Mouse (Mus musculus) cortical plate, adult 2 months (tissue): Measurements from ENCODE around the gene Zgrf1. TPM values are rescaled to one million over a fixed set of nuclear protein-coding genes. Genes with fewer than 3 reads are reported as not detected.

Experiments
- H3K27ac ChIP-seq: fragments of 200-500 bp; 2 replicates; pipeline ENCODE4 v1.5.1; 2012; ENCODE audit warnings: low read length, control low read depth, inconsistent platforms; ENCODE audit not compliant: insufficient read depth
- H3K4me1 ChIP-seq: fragments of 200-500 bp; 2 replicates; pipeline ENCODE4 v1.6.1; 2011; ENCODE audit warnings: low read length; ENCODE audit not compliant: control insufficient read depth, insufficient read depth
- H3K4me3 ChIP-seq: fragments of 200-500 bp; 2 replicates; pipeline ENCODE4 v1.5.1; 2011; ENCODE audit warnings: mild to moderate bottlenecking, low read length, control low read depth; ENCODE audit not compliant: insufficient read depth
- CTCF ChIP-seq: fragments of 200-500 bp; IDR thresholded peaks from 2 replicates; pipeline ENCODE4 v1.5.1; 2011; ENCODE audit warnings: mild to moderate bottlenecking, control low read depth, low read length; ENCODE audit not compliant: insufficient read depth; ENCODE audit errors: extremely low read depth
- POLR2A ChIP-seq: fragments of 200-500 bp; IDR thresholded peaks from 2 replicates; pipeline ENCODE4 v1.6.1; 2011; ENCODE audit warnings: mild to moderate bottlenecking, low read length, control low read depth; ENCODE audit not compliant: insufficient read depth; ENCODE audit errors: extremely low read depth
- polyA plus RNA-seq: library from polyadenylated mRNA; depleted of rRNA; stranded (reverse); fragments of >200 nt; gene quantifications from 2 replicates; pipeline ENCODE4 v1.2.3, GENCODE M21; 2012

Gene Zgrf1
- polyA plus RNA-seq, 1 experiment = 6.8 TPM

DNA sequence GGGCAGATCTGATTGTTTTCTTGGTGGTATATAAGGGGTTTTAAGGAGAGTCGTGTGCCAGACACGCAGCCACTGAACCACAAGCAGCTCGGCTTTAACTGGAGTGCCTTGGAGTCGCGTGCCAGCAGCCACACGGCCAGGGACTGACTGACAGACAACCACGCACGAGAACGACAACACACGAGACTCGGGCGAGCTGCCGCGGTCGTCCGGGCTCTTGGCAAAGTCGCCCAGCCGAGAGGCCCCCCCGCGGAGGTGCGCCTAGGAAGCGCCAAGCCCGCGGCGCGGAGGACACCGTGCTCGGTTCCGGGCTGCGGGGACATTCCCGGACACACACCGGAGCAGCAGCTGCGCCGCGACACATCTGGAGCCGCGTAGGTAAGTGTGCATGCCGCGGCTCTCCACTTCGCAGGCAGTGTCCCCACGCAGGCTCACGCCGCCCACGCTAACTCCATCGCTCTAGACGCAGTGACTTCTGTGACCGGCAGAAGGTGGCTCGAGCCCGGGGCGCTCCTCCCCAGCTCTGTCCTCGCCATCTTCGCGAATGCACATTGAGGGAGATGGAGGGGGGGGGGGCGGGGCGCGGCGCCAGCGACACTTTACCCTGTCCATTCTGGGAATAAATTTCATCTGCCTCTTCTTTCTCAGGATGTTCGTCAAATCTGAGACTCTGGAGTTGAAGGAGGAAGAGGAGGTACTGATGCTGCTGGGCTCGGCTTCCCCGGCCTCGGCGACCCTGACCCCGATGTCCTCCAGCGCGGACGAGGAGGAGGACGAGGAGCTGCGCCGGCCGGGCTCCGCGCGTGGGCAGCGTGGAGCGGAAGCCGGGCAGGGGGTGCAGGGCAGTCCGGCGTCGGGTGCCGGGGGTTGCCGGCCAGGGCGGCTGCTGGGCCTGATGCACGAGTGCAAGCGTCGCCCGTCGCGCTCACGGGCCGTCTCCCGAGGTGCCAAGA lies 80.1 kb downstream of the Zgrf1 start, which contains the start of gene Neurog2:
Gene Neurog2 (plus strand): TSS at position 56 of the 953 bp plus-strand sequence.
- Histone ChIP-seq H3K4me3 (peak within 1 kb of the TSS; percentile 34), H3K4me1 (no peaks in the 10 kb centered on the region), H3K27ac (no peak within 1 kb of the TSS)
- TF ChIP-seq CTCF (no peak), POLR2A (no peak)

DNA sequence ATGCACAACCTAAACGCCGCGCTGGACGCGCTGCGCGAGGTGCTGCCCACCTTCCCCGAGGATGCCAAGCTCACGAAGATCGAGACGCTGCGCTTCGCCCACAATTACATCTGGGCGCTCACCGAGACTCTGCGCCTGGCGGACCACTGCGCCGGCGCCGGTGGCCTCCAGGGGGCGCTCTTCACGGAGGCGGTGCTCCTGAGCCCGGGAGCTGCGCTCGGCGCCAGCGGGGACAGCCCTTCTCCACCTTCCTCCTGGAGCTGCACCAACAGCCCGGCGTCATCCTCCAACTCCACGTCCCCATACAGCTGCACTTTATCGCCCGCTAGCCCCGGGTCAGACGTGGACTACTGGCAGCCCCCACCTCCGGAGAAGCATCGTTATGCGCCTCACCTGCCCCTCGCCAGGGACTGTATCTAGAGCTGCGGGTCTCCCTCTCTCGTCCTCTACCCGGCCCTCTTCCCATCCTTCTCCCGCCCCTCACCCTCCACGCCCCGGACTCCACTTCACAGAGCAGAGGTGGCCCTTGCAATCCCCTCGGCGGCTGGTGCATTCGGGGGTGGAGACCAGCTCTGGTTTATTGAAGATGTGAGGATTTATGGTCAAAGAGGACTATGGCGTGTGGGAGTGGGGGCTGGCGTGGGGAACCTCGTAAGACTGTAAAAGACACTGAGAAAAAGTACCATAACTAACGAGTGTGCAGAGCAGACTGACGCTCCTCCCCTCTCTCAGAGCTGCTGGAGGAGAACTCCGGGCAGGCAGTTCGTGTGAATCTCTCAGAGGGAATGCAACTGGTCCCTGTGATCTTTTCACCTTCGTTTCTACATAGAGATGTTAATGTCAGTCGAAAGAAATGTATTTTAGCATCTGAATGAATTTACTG lies 81.1 kb downstream of the Zgrf1 start:
- no peak overlapping the region for H3K27ac ChIP-seq
- peak overlapping the region; percentile 34 for H3K4me3 ChIP-seq
- TF ChIP-seq CTCF (peak; percentile 45), POLR2A (no peak)
- H3K4me1 ChIP-seq = no peaks in the 10 kb centered on the region

DNA sequence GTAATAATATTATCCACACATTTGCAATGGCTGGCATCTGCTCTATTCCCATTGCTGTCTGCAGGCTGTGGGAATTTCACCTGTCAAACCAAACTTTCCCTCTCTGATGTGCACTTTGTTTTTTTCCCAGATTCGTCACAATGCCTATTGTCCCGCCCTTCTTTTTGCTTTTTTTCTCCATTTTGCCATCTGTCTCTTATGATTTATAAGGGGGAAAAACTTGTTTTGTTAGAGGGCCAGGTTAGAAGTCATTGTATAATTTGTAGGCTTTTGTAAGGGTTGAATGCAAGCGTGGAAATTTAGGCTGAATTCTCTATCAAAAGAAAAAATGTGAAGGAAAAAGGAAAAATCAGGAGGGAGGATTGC lies 81.7 kb downstream of the Zgrf1 start:
- TF ChIP-seq CTCF (no peak), POLR2A (no peak)
- Histone ChIP-seq H3K4me1 (no peaks in the 10 kb centered on the region), H3K27ac (no peak overlapping the region), H3K4me3 (no peak overlapping the region)

DNA sequence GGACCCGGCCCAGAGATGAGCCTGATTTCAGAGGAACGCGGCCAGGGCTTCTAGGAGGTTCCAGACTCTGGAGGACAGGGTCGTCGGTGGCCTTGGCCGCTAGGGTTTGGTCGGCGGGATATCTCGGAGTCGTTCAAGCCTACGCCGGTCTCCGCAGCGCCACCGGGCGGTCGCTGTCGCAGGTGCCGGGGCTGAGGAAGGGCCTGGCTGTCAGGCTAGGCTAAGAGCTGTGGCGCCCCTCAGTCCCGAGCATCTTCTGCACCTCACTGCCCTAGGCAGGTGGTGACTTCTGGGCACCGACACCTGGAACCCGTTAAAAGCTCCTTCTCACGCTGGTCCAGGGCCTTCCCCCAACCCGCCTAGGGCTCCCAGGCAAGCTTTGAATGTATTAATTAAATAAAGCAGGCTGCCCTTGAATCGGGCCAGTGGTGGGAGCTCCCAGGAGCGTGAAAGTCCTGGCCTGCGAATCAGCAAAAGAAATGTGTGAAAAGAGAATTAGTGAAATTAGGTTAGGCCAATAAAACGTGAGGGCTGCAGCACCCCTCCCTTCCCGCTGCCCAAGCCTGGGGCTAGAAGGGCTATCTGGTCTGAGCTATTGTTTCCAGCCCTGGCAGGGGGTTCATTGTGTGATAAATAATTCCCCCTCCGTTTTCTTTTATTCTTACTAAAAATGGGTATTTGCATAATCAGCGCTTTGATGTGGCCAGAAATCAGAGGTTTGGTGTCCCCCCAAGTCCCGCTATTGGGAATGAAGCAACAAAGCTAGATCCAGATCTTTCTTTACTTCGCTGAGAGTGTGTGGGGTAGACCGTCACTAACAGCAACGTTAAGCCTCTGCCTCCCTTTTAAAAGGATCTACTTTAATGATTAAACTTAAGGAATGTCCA lies 86.8 kb downstream of the Zgrf1 start:
- TF ChIP-seq POLR2A (no peak), CTCF (no peak)
- Histone ChIP-seq H3K4me1 (no peaks in the 10 kb centered on the region), H3K27ac (no peak overlapping the region), H3K4me3 (no peak overlapping the region)

DNA sequence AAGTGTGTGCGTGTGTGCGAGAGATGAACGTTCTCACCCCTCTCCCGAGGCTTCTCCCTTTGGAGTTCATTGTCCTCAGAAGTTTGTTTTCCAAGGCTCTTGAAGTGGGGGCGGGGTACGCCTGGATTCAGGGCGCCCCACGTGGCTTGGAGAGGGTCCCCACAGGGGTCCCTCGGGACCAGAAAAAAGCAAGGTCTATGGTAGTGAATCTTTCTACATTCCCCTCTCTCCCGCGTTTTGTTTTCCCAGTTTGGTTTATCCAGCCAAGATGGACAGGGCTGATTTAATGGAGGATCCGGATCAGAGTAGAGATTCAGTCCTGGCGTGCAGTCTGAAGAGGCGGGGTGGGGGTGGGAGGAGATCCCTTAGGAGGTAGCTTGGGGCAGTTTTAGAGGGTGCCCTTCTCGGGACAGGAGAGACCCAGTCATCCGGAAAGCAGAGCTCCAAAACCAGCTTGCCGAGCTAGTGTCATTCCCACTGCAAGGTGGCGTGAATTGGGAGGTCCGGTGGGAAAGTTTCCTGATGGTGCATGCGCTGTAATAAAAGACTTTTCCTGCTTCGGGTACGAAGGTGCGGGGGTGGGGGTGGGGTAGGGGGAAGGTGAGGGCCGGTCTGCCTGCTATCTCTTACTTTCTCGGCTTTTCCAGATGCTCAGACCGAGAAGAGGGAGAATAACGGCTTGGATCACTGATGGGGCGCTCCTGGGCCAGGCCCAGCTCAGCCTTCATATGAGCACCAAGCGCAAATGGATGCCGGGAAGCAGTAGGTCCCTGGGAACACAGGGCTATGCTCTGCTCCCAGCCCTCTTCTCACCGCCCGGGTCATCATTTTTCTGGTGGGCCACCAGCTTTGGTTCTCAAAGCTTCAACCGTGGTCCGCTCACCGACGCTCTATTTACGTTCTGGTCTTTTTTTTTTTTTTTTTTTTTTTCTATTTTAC lies 87.7 kb downstream of the Zgrf1 start:
- Histone ChIP-seq H3K4me3 (no peak overlapping the region), H3K4me1 (no peaks in the 10 kb centered on the region), H3K27ac (no peak overlapping the region)
- no peak for TF ChIP-seq CTCF
- TF ChIP-seq POLR2A = no peak

DNA sequence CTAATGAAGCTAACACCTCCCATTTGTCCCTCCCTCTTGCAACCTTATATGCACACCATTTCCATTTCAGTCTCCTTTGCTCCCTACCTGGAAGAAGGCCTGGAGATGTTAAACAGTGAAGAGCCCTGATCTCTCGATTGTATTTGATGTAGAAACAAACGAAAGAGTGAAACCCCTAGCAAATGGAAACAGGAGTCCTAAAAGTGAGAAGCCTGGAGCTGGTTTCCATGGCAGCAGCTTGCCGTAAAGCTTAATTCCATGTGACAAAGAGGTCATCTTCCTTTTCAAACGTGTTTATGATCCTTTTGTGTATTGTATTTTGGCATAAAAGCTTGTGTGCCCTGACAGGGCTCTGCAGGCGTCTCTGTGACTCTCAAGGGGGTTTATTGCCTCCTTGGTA lies 88.9 kb downstream of the Zgrf1 start:
- TF ChIP-seq CTCF (no peak), POLR2A (no peak)
- H3K4me1 ChIP-seq = no peaks in the 10 kb centered on the region
- no peak overlapping the region for H3K4me3 ChIP-seq
- no peak overlapping the region for H3K27ac ChIP-seq

DNA sequence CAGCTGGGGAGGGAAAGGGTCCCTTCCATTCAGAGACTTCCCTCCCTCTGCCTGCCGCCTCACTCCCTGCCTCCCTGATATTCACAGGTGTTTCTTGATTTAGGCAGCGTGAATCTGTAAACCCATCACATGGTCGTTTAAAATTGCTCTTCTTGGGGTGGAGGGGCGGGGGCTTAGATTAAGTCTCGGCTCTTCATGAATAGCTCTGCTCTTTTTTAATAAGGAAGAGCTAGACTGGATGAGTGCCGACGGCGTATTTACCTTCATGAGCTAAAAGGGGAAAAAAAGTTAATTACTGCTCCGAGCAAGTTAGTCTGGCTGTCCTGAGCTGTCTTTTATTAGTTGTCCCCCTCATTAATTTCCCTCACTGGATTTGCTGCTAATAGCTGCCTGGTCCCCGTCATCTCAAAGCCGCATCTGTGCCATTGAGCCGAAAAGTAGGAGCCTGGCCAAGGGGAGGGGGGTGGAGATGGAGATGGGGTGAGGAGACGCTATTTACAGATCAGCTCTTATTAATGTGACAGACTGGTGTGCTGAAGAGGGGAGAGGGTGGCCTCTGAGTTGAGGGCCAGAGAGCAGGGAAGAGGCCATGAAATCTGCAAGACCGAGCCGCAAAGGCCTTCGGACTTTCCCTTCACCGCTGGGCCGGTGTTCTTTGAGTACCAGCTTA lies 93.0 kb downstream of the Zgrf1 start:
- H3K27ac ChIP-seq = no peak overlapping the region
- H3K4me3 ChIP-seq = no peak overlapping the region
- TF ChIP-seq POLR2A = no peak
- no peak for TF ChIP-seq CTCF
- no peaks in the 10 kb centered on the region for H3K4me1 ChIP-seq
